Mouse (Mus musculus): ENCODE results near the gene Mcpt1. TPM values are rescaled to one million over a fixed set of nuclear protein-coding genes. Genes with fewer than 3 reads are reported as not detected.

Mcpt1 gene
- polyA plus RNA-seq, 1 experiment from 2014 or later = not detected

Other genes with a start within 250 kb of the Mcpt1 start
- gene Adcy4, start 233.9 kb upstream of the Mcpt1 start, polyA plus RNA-seq (2016; fragmentation: Nextera tagmentation; extraction: Ambion mirVana) = 21.3 and 24.2 TPM in 2 replicates
- 45.5 and 50.3 TPM in 2 replicates for gene Ripk3, start 229.1 kb upstream of the Mcpt1 start, polyA plus RNA-seq (2016; fragmentation: Nextera tagmentation; extraction: Ambion mirVana)
- gene Nfatc4, start 194.8 kb upstream of the Mcpt1 start, polyA plus RNA-seq (2016; fragmentation: Nextera tagmentation; extraction: Ambion mirVana) = 154 and 161 TPM in 2 replicates
- gene Nynrin, start 164.0 kb upstream of the Mcpt1 start, polyA plus RNA-seq (2016; fragmentation: Nextera tagmentation; extraction: Ambion mirVana) = 41.4 and 41.7 TPM in 2 replicates
- gene Cbln3, start 133.6 kb upstream of the Mcpt1 start, polyA plus RNA-seq (2016; fragmentation: Nextera tagmentation; extraction: Ambion mirVana) = 0.28 and 0.42 TPM in 2 replicates
- 31.6 and 31.8 TPM in 2 replicates for gene Khnyn, start 133.0 kb upstream of the Mcpt1 start, polyA plus RNA-seq (2016; fragmentation: Nextera tagmentation; extraction: Ambion mirVana)
- gene Sdr39u1, start 117.7 kb upstream of the Mcpt1 start, polyA plus RNA-seq (2016; fragmentation: Nextera tagmentation; extraction: Ambion mirVana) = 69.9 and 77.7 TPM in 2 replicates
- 0.60 and 0.85 TPM in 2 replicates for gene Cma1, start 73.3 kb upstream of the Mcpt1 start, polyA plus RNA-seq (2016; fragmentation: Nextera tagmentation; extraction: Ambion mirVana)
- not detected in 2 replicates for gene Cma2, start 67.0 kb upstream of the Mcpt1 start, polyA plus RNA-seq (2016; fragmentation: Nextera tagmentation; extraction: Ambion mirVana)
- gene Mcpt9, start 12.5 kb downstream of the Mcpt1 start, polyA plus RNA-seq (2016; fragmentation: Nextera tagmentation; extraction: Ambion mirVana) = not detected in 2 replicates
- gene Mcpt2, start 24.1 kb downstream of the Mcpt1 start, polyA plus RNA-seq (2016; fragmentation: Nextera tagmentation; extraction: Ambion mirVana) = not detected in 2 replicates
- not detected in 2 replicates for gene Mcpt4, start 44.3 kb downstream of the Mcpt1 start, polyA plus RNA-seq (2016; fragmentation: Nextera tagmentation; extraction: Ambion mirVana)
- not detected in 2 replicates for gene Mcpt8, start 67.3 kb downstream of the Mcpt1 start, polyA plus RNA-seq (2016; fragmentation: Nextera tagmentation; extraction: Ambion mirVana)
- gene Ctsg, start 84.6 kb downstream of the Mcpt1 start, polyA plus RNA-seq (2016; fragmentation: Nextera tagmentation; extraction: Ambion mirVana) = not detected in 2 replicates
- not detected in 2 replicates for gene Gzme, start 102.7 kb downstream of the Mcpt1 start, polyA plus RNA-seq (2016; fragmentation: Nextera tagmentation; extraction: Ambion mirVana)
- not detected in 2 replicates for gene Gzmd, start 114.6 kb downstream of the Mcpt1 start, polyA plus RNA-seq (2016; fragmentation: Nextera tagmentation; extraction: Ambion mirVana)
- not detected in 2 replicates for gene Gzmg, start 141.6 kb downstream of the Mcpt1 start, polyA plus RNA-seq (2016; fragmentation: Nextera tagmentation; extraction: Ambion mirVana)
- not detected in 2 replicates for gene Gzmn, start 156.6 kb downstream of the Mcpt1 start, polyA plus RNA-seq (2016; fragmentation: Nextera tagmentation; extraction: Ambion mirVana)
- gene Gzmf, start 193.4 kb downstream of the Mcpt1 start, polyA plus RNA-seq (2016; fragmentation: Nextera tagmentation; extraction: Ambion mirVana) = not detected in 2 replicates
- not detected in 2 replicates for gene Gzmc, start 216.7 kb downstream of the Mcpt1 start, polyA plus RNA-seq (2016; fragmentation: Nextera tagmentation; extraction: Ambion mirVana)
- 0.22 TPM in 1 of 2 replicates, not detected in the other for gene Gzmb, start 244.3 kb downstream of the Mcpt1 start, polyA plus RNA-seq (2016; fragmentation: Nextera tagmentation; extraction: Ambion mirVana)

All from embryonic facial prominence, embryonic 12.5 days (tissue).